Mouse (Mus musculus): ENCODE measurements around the gene Cdk10. TPM values are rescaled to one million over a fixed set of nuclear protein-coding genes. Genes with fewer than 3 reads are reported as not detected.

The Cdk10 gene
- polyA plus RNA-seq (2015; fragmentation: Nextera tagmentation; extraction: Ambion mirVana): 23.4 and 28.3 TPM in 2 replicates

DNA sequence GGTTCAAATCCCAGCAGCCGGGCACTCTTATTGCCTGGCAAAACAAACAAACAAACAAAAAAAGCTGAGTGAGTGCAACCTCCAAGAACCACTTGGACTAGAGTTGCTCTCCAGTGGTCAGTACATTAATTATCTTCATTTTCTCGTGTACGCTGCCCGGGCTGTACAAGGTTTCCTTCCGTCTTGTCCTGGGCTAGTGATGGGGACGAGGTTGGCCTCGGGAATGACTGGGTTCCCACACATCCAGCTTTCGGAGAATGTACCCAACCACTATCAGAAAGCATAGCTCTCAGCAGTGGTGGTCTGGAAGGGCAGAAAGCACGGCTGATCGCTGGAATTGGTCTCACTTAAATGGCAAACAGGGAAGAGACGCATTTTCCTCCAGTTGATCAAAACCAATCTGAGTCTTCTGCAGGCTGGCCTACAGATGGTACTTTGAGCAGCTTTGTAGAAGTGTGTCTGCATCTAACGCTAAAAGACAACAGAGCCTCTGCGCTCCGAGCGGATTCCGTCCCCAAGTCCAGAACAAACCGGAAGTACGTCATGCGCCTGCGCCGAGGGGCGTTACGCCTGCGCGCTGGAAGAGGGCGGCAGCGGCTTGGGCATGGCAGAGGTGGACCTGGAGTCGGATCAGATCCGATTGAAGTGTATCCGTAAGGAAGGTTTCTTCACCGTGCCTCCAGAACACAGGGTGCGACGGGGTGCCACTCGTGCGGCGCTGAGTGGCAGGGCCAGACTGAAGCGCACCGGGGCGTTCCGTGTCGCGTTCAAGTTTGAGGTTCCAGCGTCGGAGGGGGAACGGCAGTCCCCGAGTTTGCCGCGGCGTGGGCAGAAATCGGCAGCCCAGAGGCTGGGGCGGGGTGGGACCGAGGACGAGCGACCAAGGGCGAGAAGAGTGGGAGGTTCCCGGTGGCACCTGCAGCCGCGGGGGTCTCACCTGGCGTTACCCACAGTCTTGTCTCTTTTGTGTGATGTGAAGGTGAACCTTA lies at the start of gene Cdk10:
Gene Cdk10, plus strand, starts transcription at position 565 of the 989 bp plus-strand sequence.
- ATAC-seq: peak; percentile 95
- no peaks in the 10 kb centered on the region for H3K9me3 ChIP-seq (ENCODE audit: low read length)
- H3K9ac ChIP-seq (replicated peaks; ENCODE audit: low read depth): peak within 1 kb of the TSS; percentile 81
- H3K4me1 ChIP-seq (ENCODE audit: insufficient read depth, low read depth, low read length): peaks cover 3% of the 10 kb centered on the region; the same call in 1 of the 2 replicates
- 2% methylated on average over 59 of the region's 59 CpGs for WGBS
- H3K4me3 ChIP-seq (ENCODE audit: low read depth, low read length): peak within 1 kb of the TSS; percentile 60
- peak within 1 kb of the TSS; percentile 86 for H3K27ac ChIP-seq (ENCODE audit: low read length)
- peak within 1 kb of the TSS; percentile 91 for H3K4me2 ChIP-seq (replicated peaks; ENCODE audit: low read depth, low read length)
- peak; percentile 93 for DNase-seq (ENCODE audit: low spot score)
- no peaks in the 10 kb centered on the region for H3K36me3 ChIP-seq (ENCODE audit: insufficient read depth, low read length)
- no peaks in the 10 kb centered on the region for H3K27me3 ChIP-seq (replicated peaks; ENCODE audit: insufficient read depth, low read length)
- peak; percentile 13; the same call in 1 of the 2 replicates for TF ChIP-seq CTCF (IDR thresholded peaks at IDR 0.05)
- no peak for TF ChIP-seq EP300 (IDR thresholded peaks at IDR 0.05)

DNA sequence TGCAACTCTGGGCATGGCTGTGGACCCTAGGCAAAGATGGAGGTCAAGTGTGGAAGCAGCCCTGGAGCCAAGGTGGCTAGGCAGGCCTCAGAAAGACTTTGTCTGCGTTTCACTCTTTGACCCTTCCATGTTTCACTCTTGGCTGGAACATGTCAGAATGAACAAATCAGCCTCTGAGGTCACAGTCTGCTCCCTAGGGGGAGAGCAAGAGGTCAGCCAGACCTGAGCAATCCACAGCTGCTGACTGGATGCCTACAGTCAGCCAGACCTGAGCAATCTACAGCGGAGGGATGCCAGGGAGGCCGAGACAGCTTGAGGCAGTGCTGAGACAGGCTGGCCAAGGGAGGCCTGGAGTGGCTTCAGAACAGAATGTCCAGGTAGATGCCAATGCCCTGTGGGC lies 43.3 kb upstream of the Cdk10 start:
- TF ChIP-seq CTCF (IDR thresholded peaks at IDR 0.05) (no peak), EP300 (IDR thresholded peaks at IDR 0.05) (no peak)
- H3K4me2 ChIP-seq (replicated peaks; ENCODE audit: low read depth, low read length): no peak overlapping the region
- H3K4me1 ChIP-seq (ENCODE audit: insufficient read depth, low read depth, low read length): 0 out of 2 replicates have a peak, but pooled peaks cover 2% of the 10 kb centered on the region
- H3K4me3 ChIP-seq (ENCODE audit: low read depth, low read length): no peak overlapping the region
- DNase-seq (ENCODE audit: low spot score) (no peak), ATAC-seq (no peak)
- H3K9me3 ChIP-seq (ENCODE audit: low read length): no peaks in the 10 kb centered on the region
- no peak overlapping the region for H3K27ac ChIP-seq (ENCODE audit: low read length)
- WGBS: 57% methylated on average over 3 of the region's 3 CpGs
- no peaks in the 10 kb centered on the region for H3K27me3 ChIP-seq (replicated peaks; ENCODE audit: insufficient read depth, low read length)
- H3K36me3 ChIP-seq (ENCODE audit: insufficient read depth, low read length): no peaks in the 10 kb centered on the region
- no peak overlapping the region for H3K9ac ChIP-seq (replicated peaks; ENCODE audit: low read depth)

DNA sequence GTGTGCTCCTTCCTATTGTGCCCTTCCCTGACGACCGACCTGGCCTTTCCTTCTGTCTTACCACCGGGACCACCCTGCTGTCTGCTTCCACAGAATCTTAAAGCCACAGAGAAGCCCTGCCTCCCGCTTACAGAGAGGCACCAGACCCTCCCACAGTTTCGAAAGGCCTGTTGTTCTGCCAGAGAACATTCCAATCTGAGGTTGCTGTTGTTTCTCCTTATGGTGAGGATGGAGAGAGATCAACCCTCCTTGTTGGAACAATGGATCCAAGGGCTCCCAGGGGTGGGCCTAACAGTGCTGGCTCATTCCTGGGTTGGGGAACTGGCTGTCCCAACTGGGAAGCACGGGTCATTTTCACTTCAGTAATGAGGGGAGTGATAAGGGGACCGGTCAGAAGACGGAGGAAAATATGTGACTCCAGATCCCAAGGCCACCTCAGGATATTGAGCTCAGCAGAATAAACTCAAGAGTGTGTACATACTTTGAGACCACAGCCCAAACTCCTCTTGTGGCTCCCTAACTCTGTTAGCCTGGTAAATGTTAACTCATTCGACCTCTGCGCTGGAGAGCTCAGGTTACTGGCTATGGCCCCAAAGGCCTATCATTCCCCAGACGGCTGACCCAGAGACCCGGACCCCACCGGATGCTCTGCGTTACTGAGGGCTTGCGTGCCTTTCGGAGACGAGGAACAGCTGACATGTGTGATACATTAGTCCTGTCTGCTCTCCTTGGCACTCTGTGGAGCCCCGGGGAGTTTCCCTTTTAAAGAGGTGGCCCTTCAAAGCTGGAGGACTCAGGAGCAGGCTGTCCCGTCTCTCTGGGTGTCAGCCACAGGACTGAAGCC lies 38.9 kb upstream of the Cdk10 start, which contains the start of gene Dpep1:
Gene Dpep1, plus strand, starts transcription at position 677 of the 844 bp plus-strand sequence.
- H3K9me3 ChIP-seq (ENCODE audit: low read length): no peaks in the 10 kb centered on the region
- peak within 1 kb of the TSS; percentile 51 for H3K4me2 ChIP-seq (replicated peaks; ENCODE audit: low read depth, low read length)
- H3K9ac ChIP-seq (replicated peaks; ENCODE audit: low read depth): peak within 1 kb of the TSS; percentile 50
- peak; percentile 82 for ATAC-seq
- peak within 1 kb of the TSS; percentile 89 for H3K27ac ChIP-seq (ENCODE audit: low read length)
- no peaks in the 10 kb centered on the region for H3K36me3 ChIP-seq (ENCODE audit: insufficient read depth, low read length)
- H3K4me3 ChIP-seq (ENCODE audit: low read depth, low read length): peak within 1 kb of the TSS; percentile 30
- peak; percentile 93 for DNase-seq (ENCODE audit: low spot score)
- H3K27me3 ChIP-seq (replicated peaks; ENCODE audit: insufficient read depth, low read length): no peaks in the 10 kb centered on the region
- 18% methylated on average over 19 of the region's 19 CpGs for WGBS
- 0 out of 2 replicates have a peak, but pooled peaks cover 2% of the 10 kb centered on the region for H3K4me1 ChIP-seq (ENCODE audit: insufficient read depth, low read depth, low read length)
- TF ChIP-seq EP300 (IDR thresholded peaks at IDR 0.05) (peak; percentile 92), CTCF (IDR thresholded peaks at IDR 0.05) (no peak)

DNA sequence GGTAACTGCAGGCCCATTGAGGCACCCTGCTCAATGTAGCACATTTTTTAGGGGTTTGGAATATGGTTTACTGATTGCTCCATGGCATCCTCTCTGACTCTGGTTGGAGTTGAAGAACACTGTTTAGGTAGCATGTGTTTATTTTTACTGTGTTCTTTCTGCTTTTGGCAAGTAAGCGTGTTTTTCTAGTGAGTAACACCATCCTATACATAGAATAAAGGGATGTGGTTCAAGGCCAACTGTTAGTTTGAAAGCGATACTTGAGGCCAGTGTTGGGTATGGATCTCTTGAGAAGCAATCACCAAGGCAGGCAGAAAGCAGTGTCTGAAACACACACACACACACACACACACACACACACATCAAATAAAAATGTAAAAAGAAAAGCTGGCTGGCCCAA lies 36.6 kb upstream of the Cdk10 start:
- no peaks in the 10 kb centered on the region for H3K9me3 ChIP-seq (ENCODE audit: low read length)
- TF ChIP-seq CTCF (IDR thresholded peaks at IDR 0.05): no peak
- TF ChIP-seq EP300 (IDR thresholded peaks at IDR 0.05): no peak
- DNase-seq (ENCODE audit: low spot score) (peak; percentile 7), ATAC-seq (no peak)
- WGBS: 43% methylated on average over 2 of the region's 2 CpGs
- H3K9ac ChIP-seq (replicated peaks; ENCODE audit: low read depth): no peak overlapping the region
- H3K27ac ChIP-seq (ENCODE audit: low read length): peak overlapping the region; percentile 55
- H3K27me3 ChIP-seq (replicated peaks; ENCODE audit: insufficient read depth, low read length): no peaks in the 10 kb centered on the region
- H3K36me3 ChIP-seq (ENCODE audit: insufficient read depth, low read length): no peaks in the 10 kb centered on the region
- H3K4me3 ChIP-seq (ENCODE audit: low read depth, low read length): peak overlapping the region; percentile 2; the same call in 1 of the 2 replicates
- peak overlapping the region; percentile 51 for H3K4me2 ChIP-seq (replicated peaks; ENCODE audit: low read depth, low read length)
- 0 out of 2 replicates have a peak, but pooled peaks cover 2% of the 10 kb centered on the region for H3K4me1 ChIP-seq (ENCODE audit: insufficient read depth, low read depth, low read length)

DNA sequence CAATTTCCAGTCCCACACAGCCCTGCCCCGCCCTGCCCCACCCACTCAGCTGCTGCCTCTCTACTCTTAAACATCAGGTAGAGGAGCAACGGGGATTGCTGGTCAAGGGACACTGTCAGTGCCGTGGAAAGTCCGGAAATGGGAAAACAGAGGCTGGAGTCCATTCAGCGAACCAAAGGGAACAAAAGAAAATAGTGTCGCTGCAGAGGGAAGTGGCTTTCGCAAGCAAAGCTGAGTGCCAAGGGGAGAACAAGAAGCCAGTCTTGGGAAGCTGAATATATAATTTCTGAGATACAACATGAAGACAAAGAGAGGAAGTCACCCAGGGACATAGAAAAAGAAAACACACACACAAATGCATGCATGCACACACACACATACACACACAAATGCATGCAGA lies 35.8 kb upstream of the Cdk10 start:
- 0 out of 2 replicates have a peak, but pooled peaks cover 2% of the 10 kb centered on the region for H3K4me1 ChIP-seq (ENCODE audit: insufficient read depth, low read depth, low read length)
- no peak for TF ChIP-seq EP300 (IDR thresholded peaks at IDR 0.05)
- no peak for TF ChIP-seq CTCF (IDR thresholded peaks at IDR 0.05)
- no peaks in the 10 kb centered on the region for H3K9me3 ChIP-seq (ENCODE audit: low read length)
- H3K9ac ChIP-seq (replicated peaks; ENCODE audit: low read depth): no peak overlapping the region
- H3K4me3 ChIP-seq (ENCODE audit: low read depth, low read length): no peak overlapping the region
- peak; percentile 50 for DNase-seq (ENCODE audit: low spot score)
- peak overlapping the region; percentile 55 for H3K27ac ChIP-seq (ENCODE audit: low read length)
- H3K27me3 ChIP-seq (replicated peaks; ENCODE audit: insufficient read depth, low read length): no peaks in the 10 kb centered on the region
- H3K36me3 ChIP-seq (ENCODE audit: insufficient read depth, low read length): no peaks in the 10 kb centered on the region
- WGBS: 35% methylated on average over 7 of the region's 7 CpGs
- ATAC-seq: no peak
- H3K4me2 ChIP-seq (replicated peaks; ENCODE audit: low read depth, low read length): peak overlapping the region; percentile 51
